Mouse (Mus musculus) right cerebral cortex, adult 2 months (tissue): ENCODE measurements around the gene Ccdc85c.

Experiments used
- DNase-seq, 2 experiments: peaks; one replicate each; pipeline ENCODE4 v3.0.0; 2021 to 2022; ENCODE audit warnings: low spot score in 2 of 2

The Ccdc85c gene

DNA sequence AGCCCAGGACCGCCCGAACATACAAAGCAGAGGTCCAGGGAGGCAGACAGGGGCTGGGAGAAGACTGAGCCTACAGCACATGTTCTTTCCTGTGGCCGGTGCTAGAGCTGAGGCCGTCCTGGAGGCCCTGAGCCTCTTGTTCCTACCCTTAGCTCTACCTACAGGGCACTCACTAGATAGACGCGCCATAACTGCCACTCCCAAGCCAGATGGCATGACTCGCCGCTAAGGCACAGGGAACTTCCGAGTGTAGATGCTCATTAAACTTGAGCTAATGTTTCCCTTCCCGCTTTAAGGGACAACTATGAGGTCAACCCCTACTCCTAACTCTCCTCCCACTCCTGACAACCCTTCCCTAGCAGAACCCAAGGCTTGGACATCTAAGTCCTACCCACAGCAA, 6.3 kb downstream of the Ccdc85c start:
- DNase-seq: no peak

DNA sequence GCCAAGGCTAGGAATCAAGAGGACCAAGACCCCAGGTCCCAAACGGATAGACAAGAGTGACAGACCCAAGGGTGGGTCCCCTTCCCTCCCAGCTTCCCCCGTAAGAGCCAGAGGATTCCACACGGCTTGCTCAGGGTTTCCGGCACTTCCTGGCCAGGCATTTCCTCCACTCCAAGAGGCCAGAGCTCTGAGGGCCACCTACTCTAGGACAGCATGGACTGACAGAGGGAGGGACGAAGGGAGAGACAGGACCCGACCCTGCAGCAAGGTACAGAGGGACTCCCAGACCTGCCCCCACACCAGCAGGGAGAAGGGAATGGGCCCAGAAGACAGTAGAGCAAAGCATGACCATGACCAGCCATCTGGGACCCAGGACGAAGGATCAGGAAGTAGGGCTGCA, 7.6 kb downstream of the Ccdc85c start:
- DNase-seq: no peak

DNA sequence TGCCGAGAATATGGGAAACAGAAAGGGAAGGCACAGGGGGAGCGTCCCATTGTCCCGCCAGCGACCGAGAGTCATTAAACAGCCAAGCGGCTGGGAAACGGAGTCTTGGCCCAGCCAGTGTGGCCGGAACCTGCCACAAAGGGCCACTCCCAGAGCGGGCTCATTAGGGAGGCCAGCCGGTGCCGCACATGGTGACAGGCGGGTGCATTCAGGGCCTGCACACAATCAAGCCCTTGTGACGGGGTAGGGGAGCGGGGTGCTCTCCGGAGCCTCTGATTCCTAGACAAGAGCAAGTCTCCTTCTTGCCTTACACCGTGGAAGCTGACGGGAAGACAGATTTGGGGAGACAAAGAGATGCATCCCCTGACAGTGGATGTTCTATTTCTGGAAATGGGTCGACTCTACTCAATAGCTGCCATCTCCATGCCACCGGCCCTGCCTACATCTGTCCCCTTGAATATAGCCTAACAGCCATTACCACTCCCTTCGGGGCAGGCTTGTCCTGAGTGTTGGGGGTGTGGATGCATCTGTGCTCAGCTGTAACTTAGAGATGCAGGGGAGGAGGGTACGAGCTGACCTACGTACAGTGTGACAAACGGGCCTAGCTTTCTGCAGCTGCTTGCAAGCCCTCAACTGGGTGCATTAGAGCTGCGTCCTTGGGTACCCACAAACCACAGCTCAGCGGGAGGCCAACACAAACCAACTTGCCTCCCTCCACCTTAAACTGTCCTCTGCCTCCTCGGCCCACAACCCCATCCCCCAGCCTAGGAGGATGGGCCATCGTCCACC, 9.2 kb downstream of the Ccdc85c start:
- DNase-seq: peak in 1 of 2 experiments; percentile 31

DNA sequence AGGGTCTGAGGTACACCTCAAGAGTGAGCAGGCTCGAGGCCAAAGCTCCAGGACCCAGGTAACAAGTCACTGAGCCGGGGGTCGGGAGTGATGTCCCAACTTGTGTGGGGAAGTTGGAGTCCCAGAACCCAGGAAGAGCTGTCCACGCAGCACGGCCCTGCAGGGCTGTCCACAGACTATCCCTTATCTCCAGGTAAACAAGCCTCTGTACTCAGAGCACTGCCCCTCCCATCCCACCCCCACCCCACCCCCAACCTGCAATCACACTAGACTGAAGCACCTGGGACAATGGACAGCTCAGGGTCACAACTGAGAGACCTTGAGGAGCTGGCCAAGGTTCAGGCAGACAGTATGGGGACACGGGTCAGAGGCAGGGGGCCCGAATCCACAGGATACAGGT, 10.3 kb downstream of the Ccdc85c start:
- no peak for DNase-seq

DNA sequence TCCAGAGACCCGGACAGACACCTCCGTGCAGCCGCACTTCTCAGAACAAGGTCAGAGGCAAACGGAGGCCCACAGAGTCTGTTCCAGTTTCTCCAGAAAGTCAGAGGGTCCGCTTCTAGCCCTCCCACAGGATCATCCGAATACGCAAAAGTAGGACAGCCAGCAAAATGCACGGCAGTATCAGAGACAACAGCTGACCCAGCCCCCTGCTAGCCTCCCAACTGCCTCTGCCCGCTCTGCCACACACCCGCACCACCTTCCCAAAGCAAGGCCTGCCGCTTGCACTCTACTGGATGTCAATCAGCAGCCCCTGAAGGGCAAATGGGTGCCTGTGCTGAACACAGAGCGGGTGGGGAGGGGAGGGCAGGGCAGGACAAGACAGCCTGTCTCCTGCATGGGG, 14.3 kb downstream of the Ccdc85c start:
- no peak for DNase-seq

DNA sequence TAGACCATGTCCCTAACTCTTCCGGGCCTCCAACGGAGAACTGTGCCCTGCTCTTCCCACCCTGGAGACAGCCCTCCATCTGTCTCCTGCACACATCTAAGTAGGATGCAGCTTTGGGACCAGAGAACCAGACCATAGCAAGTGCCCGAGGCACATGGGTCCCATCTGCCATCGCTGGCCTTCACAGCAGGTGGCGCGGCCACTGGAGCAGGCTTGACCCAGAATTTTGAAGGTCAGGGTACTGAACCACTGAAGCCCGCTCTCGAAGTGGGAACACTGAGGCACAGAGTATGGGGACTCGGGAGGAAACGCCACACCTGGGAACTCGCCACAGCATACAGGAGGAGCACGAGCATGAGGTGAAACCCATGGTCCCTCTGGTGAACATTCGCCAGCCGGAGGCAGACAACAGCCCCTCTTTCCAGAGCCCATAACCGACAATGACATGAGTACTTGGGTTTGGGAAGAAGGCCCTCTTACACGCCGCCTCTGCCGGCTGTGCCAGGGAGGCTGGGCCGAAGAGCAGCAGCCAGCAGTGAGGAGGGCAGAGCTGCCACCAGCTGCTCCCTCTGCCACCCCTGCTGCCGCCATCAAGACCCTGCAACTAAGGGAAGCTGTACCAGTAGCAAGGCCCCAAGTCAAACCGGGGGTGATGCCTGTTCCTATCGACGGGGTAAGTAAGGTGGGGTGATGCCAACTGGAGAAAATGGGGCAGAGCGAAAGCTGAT, 15.7 kb downstream of the Ccdc85c start:
- no peak for DNase-seq

DNA sequence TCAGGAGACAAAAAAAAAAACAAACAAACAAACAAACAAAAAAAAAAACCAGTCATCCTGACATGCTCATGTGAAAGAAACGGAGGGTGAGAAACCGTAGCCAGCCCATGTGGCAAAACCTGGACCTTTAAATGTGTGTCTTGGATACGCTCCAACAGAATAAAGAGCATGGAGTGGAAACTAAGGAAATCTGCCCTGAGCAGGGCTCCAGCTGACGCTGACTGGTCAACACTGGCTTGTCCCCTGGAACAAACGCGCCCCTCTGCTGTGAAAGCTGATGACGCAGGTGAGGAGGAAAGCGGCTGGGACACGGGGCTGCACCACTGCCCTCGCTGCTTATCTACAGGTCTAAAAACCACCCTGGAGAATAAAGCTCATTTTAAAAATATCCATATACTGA, 18.5 kb downstream of the Ccdc85c start:
- DNase-seq: no peak

DNA sequence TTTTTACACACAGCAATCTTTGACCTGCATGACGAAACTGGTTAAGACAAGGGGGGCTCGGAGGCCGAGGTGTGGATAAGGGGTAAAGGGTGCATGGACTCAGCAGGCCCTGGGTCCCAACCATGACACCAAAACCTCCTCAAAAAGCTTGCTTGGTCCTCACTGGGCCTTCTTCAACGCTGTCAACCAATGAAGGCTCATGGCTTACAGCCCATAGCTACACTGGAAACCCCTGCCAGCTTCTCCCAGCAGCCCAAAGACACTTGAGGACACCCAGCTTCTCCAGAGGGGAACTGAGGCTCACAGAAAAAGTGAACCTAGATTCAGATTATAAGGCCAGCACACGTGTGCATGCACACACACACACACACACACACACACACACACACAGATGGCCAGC, 19.3 kb downstream of the Ccdc85c start:
- no peak for DNase-seq

DNA sequence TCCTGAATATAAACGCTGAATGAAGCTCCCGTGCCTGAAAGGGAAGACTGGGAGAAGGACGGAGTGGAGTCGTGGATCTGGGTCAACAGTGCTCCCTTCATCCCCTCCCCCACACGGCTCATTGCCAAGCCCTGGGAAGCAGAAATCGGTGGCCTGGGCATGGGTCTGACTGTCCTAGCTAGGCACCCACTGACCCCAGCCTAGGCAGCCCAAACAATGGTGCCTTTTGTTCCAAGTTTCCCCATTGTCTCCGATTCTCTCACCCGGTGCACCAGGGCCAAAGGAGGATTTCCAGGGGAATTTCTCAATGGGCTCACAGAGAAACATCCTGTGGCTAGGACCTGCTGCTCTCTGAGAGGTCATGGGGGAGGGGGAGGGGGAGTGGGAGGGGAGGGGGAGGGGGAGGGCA, 19.7 kb downstream of the Ccdc85c start:
- DNase-seq: no peak

DNA sequence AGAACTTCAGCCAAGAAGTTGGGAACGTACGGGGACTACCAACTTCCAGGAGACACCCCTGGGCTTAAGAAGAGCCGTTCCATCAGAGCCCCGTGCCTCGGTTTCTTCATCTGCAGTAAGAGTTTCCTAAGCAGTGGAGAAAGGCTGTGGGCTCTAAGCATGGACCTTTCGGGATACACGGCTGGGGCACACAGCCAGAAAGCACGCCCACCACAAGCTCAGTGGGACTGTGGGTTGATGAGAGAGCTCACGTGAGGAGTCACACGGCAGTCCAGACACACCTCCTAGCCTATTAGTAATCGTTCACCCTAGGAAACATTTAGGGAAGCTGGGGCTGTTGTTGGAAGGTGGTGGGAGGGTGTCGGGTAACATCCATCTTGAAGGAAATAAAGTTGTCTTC, 22.2 kb downstream of the Ccdc85c start:
- DNase-seq: no peak

DNA sequence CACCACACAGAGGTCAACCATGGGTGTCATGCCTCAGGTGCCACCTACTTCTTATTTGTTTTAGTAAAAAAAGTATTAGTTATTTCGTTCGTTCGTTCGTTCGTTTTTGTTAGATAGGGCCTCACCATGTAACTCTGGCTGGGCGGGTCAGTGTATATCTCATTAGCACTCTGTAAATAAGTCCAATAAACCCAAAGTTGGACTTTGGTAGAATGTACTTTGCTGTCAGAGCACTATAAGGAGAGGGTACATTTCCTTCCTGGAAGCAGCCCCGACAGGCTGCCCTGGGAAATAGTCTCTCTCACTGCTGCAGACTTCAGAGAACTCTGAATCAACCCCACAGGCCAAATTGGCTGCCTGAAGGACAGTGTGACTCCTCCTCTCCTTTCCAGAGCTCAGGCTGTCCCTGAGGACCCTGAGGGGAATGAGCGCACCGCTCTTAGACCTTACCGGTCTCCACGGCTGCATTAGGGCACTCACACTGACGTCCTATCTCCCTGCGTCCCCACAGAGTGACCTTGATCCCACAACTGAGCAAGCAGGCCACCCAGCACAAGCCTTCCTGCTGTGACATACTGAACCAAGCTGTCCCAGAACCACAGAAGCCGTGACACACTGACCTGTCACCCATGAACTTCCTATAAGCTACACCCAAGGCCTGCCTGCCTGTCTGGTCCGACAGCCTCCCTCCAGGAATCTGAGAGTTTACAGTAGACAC, 23.2 kb downstream of the Ccdc85c start:
- no peak for DNase-seq

DNA sequence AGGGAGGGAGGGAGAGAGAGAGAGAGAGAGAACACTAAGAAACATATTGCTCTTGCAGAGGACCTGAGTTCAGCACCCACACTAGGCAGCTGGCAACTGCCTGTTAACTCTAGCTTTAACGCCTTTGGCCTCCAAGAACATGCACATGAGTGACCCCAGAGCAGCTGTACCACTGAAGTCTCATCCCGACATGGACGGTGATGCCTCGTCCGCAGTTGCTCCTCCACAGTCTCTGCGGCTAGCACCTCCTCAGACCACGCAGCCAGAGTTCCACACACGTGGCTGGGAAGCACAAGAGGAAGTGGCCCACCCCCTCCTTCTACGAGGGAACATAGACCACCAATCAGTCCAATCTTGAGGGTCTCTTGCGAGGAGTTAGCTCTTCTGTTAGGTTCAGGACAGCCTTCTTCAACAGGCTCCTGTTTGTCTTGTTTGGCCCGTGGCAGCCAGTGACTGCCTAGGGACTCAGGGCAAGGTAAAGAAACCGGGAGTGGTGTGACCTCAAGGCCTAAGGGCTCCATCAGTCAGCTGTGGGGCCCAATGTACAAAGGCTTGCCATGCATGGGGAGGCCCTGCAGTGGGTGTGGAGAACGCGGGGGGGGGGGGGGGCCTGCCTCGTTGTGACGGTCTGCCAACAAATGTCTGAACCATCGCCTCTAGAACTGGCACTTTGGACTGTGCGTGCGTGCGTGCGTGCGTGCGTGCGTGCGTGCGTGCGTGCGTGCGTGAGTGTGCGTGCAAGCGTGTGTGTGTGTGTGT, 24.0 kb downstream of the Ccdc85c start:
- no peak for DNase-seq

DNA sequence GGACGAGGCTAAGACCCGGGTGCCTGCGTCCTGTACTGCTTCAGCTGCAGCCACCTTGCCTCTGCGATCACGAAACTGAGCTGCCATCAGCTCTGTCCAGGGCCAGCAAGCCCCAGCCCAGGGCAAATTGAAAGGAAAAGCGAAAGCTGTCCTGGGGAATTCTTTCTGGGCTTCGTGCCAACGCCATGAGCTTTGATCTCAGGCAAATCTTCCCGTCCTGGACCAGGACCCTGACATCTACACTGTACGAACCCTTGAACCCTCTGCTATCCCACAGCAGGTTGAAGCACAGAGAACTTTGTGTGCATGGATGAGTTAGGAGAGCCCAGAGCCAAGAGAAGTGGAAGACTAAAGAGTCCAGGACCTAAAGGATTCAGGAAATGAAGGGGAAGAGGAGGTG, 25.7 kb downstream of the Ccdc85c start:
- no peak for DNase-seq

DNA sequence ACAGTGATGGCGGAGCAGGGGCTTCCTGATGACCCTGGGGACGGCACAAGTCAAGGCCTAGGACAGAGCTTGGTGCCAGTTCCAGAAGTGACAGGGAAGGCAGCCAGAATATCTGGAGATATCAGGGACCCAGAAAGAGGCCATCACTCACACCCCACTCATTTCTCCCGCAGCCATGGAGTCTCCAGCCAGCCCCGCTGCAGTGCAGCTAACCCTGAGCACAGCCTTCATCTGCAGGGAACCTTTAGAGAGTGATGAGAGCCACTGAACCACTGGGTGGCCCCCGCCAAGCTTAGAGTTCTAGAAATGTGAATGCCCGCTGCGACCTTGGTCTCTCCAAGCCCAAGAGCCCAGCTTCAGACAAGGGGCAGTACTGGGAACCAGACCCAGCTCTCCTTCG, 26.2 kb downstream of the Ccdc85c start:
- no peak for DNase-seq

DNA sequence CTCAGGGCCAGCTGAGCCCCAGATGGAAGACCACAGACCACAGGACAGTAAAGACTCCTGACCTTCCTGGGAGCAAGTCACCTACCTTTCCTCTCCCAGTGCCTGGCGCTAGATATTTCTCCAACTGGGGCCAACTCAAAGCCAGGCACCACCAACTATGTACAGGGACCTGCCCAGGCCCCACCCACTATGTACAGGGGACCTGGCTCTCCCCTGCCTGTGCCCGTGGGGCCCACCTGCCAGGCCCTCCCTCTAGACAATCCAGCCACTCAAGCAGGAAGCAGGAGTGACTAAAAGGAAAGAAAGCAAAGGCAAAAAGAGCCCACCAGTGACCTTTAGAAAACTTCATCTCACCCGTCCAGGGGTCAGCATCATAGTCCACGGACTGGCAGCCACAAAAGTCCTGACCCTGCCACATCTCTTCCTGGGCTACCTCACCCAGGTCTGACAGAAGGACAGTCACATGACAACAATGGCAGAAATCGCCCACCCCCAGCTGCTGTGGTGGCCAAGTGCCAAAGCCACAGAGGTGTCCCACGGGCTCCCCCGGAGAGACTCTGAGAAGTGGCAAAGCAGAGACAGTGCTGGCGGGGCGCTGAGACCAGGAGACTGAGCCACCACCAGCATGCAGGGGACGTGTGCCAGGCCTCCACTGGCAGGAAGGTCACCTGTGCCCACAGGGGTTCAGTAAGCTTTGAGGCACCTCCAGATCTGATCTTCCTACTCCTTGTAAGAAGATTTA, 28.3 kb downstream of the Ccdc85c start:
- DNase-seq: no peak

DNA sequence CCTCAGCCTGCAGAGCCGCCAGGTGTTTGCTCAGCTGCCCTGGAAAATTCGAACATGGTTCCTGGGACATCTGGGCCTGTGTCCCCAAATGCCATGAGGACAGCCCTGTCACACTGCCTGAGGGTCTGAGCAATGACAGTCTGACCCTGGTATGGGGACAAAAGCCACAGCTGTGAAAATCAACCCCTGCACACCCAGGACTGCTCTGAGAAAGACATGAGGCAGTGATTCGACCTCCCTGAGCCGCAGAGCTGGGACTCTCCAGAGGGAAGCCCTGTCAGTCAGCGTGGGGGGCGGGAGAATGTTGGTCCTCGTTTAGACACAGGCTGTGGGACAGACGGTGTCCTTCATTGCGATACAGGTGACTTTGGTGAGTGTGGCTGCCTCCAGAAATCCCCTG, 29.6 kb downstream of the Ccdc85c start:
- no peak for DNase-seq

DNA sequence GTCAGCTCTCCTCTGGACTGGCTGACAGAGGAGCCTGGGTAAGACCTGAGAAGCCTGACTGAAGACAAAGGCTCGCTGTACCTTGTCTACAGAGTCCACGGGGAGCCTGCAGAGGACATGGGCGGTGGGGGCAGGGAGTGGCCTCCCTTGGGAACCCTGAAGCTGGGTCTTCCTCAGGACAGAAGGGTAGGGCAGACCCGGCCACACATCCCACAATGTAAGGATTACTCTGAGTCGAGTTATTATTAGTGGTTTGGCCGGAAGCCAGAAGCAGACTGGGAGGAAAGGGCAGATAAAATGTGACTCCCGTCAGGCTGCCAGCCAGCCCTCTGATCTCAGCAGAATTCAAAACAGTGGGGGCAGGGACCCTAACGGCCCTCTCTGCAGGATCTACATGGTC, 30.4 kb downstream of the Ccdc85c start:
- no peak for DNase-seq

DNA sequence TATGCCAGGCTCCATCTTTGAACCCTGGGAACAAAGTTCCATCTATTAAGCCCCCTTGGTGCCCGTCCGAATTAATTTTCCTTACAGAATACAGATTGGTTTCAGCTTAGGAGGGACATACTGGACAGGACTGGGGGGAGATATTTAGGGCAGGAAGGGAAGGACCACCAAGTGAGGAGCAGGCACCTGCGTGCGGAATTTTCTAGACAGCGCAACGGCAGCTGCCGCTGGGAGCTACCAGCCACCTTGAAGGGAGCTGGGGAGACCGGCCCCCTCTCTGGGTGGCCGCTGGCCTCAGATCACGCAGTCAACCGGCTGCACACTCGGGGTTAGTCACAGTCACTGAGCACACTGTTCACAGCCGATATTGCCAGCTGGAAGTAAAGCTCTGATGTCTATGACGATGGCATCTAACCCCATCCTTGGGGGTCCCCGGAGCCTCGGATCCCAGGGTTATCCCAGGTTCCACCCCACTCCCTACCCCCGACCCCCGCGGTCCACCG, 32.9 kb downstream of the Ccdc85c start:
- no peak for DNase-seq

DNA sequence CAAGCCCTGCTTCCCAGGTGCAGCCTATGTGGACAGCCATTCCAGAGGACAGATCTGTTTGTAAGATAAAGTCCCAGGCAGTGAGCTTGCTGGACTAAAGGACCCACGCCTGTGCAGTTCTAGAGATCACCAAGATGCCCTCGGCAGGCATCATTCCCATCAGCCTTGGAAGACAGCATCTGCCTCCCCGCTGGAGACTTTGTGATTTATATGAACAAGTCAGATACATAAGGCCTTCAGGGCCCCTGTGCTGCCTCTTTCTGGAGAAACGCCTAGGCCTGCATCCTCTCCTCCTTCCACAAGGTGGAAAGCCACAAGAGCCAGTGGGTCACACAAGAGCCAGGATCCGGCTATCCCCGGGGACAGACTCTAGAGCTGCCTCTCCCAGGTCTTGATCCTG, 33.6 kb downstream of the Ccdc85c start:
- DNase-seq: no peak

DNA sequence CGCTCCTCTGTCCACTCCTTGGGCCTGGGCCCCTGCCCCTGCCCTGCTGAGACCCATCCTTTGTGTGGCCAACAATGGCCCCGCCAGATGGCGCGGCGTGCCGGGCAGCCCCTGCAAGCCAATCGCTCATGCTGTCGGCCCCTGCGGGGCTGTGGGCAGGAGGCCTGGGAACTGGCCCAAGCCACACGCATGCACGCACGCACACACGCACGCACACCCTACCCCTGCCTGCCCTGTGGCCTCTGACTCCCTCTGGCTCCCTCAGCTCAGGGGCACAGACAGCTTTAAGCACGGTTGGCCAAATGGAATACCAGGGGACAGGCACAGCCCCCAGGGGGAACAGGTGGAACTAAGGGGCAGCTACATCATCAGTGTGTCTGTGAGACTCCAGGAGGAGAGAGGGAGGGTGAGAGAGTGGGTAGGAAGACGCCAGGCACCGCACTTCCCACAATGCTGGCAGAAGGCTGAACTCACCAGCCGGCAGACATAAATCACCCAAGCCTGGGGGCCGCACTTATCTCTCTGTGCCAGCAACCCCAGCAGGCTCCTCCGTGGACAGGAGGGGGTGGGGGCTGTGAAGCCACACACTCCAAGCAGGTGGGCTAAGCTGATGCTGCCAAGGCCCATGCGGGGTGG, 34.2 kb downstream of the Ccdc85c start:
- DNase-seq: peak; percentile 66 to 73
